ENCODE assay signal across 10 mouse cellular contexts in the genomic region with DNA sequence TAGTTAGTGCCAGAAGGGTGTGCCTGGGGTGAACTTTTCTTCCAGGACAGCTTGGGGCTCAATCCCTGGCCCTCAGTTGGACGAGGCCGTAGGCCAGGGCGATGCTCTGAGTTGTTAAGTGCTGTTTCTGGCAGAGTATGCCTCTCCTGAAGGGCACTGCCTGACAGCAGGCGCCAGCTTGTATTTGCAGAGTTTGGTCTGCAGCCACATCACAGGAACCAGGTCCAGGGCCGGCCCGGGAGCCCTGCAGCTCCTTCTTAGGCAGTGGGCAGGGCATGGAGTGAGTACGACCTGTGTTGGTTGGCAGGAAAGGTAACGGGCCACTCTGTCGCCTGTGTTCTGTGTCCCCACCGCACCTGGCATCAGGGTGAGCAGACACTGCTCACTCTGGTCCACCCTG. TPM values are rescaled to one million over a fixed set of nuclear protein-coding genes. Genes with fewer than 3 reads are reported as not detected.
A peak's percentile ranks its signal among the peaks of the same experiment; 100 is the strongest.
DNase-seq lines count a peak whose midpoint lies in the region.
"Had no signal": no experiment of that assay in that cellular context is flagged by ENCODE, and none has a peak within 500 bp of the region (broad histone marks: within the 10 kb centered on the region; RNA-seq: fewer than 3 reads in every experiment).

No protein-coding gene starts in this region.

- intact Hi-C loops in heart, postnatal 25 days (cut with DNase I), result no loop called here
- intact Hi-C loops in left cerebral cortex, postnatal 25 days (cut with DNase I), result no loop called here

- peak; percentile 57 to 81 for DNase-seq in heart, adult 18-20 months
- DNase-seq in heart, postnatal 25 days (ENCODE audit: low spot score), result no peak
- peak; percentile 69 for DNase-seq in cerebellum, adult 11 months
- peak; percentile 77 to 80 for DNase-seq in cerebellum, postnatal 25 days
- peak; percentile 33 for DNase-seq in heart, postnatal 4 days
- no peak for DNase-seq in right cerebral cortex, postnatal 14 days
- DNase-seq in ovary, postnatal 14 days (ENCODE audit: low spot score), result no peak
- no peak for DNase-seq in left cerebral cortex, postnatal 25 days (ENCODE audit: low spot score in 2 of 2)
- DNase-seq: layer of hippocampus, postnatal 36 days had no signal

RNA-seq across cellular contexts. Expression of a gene that starts 15.5 kb away (rescaled TPM):
- total RNA-seq in heart, adult 18-20 months (2021), result 1 to 10 TPM; 4.9 to 9.9 TPM
- total RNA-seq in heart, postnatal 25 days (2021), result 1 to 10 TPM; 3.0 to 4.1 TPM
- 1 to 10 TPM; 6.6 to 6.9 TPM for total RNA-seq in heart, postnatal 4 days (2021)
- total RNA-seq in left cerebral cortex, postnatal 25 days (2021), result 10 to 100 TPM; 43.0 to 52.1 TPM

RNA-seq across cellular contexts. Expression of a gene that starts 40.5 kb away (rescaled TPM):
- total RNA-seq in heart, adult 18-20 months (2021), result not detected
- not detected for total RNA-seq in heart, postnatal 25 days (2021)
- under 1 TPM in 1 of 2 experiments, not detected in 1; 0.19 TPM for total RNA-seq in heart, postnatal 4 days (2021)
- 100 to 1,000 TPM; 125 to 141 TPM for total RNA-seq in left cerebral cortex, postnatal 25 days (2021)
- total RNA-seq: MEL had no signal

RNA-seq across cellular contexts. Expression of a gene that starts 49.7 kb away (rescaled TPM):
- total RNA-seq in heart, adult 18-20 months (2021), result 10 to 100 TPM; 50.9 to 54.5 TPM
- total RNA-seq in heart, postnatal 25 days (2021), result 10 to 100 TPM; 49.0 to 57.6 TPM
- total RNA-seq in heart, postnatal 4 days (2021), result 10 to 100 TPM; 55.8 to 56.3 TPM
- total RNA-seq in left cerebral cortex, postnatal 25 days (2021), result 10 to 100 TPM; 92.5 to 95.3 TPM

RNA-seq across cellular contexts. Expression of a gene that starts 57.2 kb away (rescaled TPM):
- 10 to 100 TPM; 13.4 to 14.1 TPM for total RNA-seq in heart, adult 18-20 months (2021)
- total RNA-seq in heart, postnatal 25 days (2021), result 10 to 100 TPM; 10.2 to 10.6 TPM
- 10 to 100 TPM; 13.6 to 14.6 TPM for total RNA-seq in heart, postnatal 4 days (2021)
- 10 to 100 TPM; 11.4 to 15.2 TPM for total RNA-seq in left cerebral cortex, postnatal 25 days (2021)

Comparison
In these comparisons a context has a peak if more than half of its experiments do, and no peak if none do; other contexts are left out.
1. DNase-seq: peak in heart, adult 18-20 months (2 of 2), cerebellum, adult 11 months (single experiment), cerebellum, postnatal 25 days (2 of 2) and heart, postnatal 4 days (single experiment); none in heart, postnatal 25 days (single experiment), right cerebral cortex, postnatal 14 days (single experiment), ovary, postnatal 14 days (single experiment) and left cerebral cortex, postnatal 25 days (0 of 2).
2. RNA of a gene that starts 15.5 kb away (total RNA-seq): 43.0 to 52.1 TPM in left cerebral cortex, postnatal 25 days; 4.9 to 9.9 TPM in heart, adult 18-20 months, 6.6 to 6.9 TPM in heart, postnatal 4 days and 3.0 to 4.1 TPM in heart, postnatal 25 days; every median in the first group is over 4 times any median in the second.
3. RNA of a gene that starts 40.5 kb away (total RNA-seq): 125 to 141 TPM in left cerebral cortex, postnatal 25 days; 0.19 TPM in heart, postnatal 4 days, not detected in heart, adult 18-20 months and not detected in heart, postnatal 25 days; every median in the first group is over 100 times any median in the second.